Mouse (Mus musculus) brain, embryonic 14.5 days (tissue): ENCODE measurements at regions not wholly inside any gene's neighbourhood (a gene's known extent, or its start where the extent isn't known, plus 50 kb on each side); places are given as distances from the start of the nearest gene placed in this dataset.

Source experiments
- CTCF ChIP-seq: fragments of 200-500 bp; IDR thresholded peaks from 2 replicates; pipeline ENCODE4 v1.5.1; 2012; ENCODE audit warnings: inconsistent platforms, mild to moderate bottlenecking, moderate library complexity, borderline replicate concordance; ENCODE audit not compliant: insufficient read depth, insufficient read length; ENCODE audit errors: extremely low read depth
- POLR2A ChIP-seq: fragments of 200-500 bp; IDR thresholded peaks from 2 replicates; pipeline ENCODE4 v1.6.1; 2012; ENCODE audit warnings: mild to moderate bottlenecking, inconsistent platforms, borderline replicate concordance; ENCODE audit not compliant: poor library complexity, insufficient read depth, insufficient read length, severe bottlenecking; ENCODE audit errors: extremely low read depth

GRCm38 (mm10) chr15:65419736-65420135 is 405.0 kb upstream of the Gm21961 start:
- no peak for TF ChIP-seq CTCF
- no peak for TF ChIP-seq POLR2A
